Mouse (Mus musculus) lung, postnatal 25 days (tissue): ENCODE results near the gene Rfx3.

Source experiments
- DNase-seq: peaks from one replicate; pipeline ENCODE4 v3.0.0; 2022; ENCODE audit warnings: low spot score

Rfx3 gene

GRCm38 (mm10) chr19:27716274-27716673, 294.7 kb downstream of the Rfx3 start:
- no peak for DNase-seq
